Mouse (Mus musculus): ENCODE results near the gene 1700020D05Rik. TPM values are rescaled to one million over a fixed set of nuclear protein-coding genes. Genes with fewer than 3 reads are reported as not detected.

The 1700020D05Rik gene
- polyA plus RNA-seq, 2 experiments = 0.81 TPM; not detected in 1

DNA sequence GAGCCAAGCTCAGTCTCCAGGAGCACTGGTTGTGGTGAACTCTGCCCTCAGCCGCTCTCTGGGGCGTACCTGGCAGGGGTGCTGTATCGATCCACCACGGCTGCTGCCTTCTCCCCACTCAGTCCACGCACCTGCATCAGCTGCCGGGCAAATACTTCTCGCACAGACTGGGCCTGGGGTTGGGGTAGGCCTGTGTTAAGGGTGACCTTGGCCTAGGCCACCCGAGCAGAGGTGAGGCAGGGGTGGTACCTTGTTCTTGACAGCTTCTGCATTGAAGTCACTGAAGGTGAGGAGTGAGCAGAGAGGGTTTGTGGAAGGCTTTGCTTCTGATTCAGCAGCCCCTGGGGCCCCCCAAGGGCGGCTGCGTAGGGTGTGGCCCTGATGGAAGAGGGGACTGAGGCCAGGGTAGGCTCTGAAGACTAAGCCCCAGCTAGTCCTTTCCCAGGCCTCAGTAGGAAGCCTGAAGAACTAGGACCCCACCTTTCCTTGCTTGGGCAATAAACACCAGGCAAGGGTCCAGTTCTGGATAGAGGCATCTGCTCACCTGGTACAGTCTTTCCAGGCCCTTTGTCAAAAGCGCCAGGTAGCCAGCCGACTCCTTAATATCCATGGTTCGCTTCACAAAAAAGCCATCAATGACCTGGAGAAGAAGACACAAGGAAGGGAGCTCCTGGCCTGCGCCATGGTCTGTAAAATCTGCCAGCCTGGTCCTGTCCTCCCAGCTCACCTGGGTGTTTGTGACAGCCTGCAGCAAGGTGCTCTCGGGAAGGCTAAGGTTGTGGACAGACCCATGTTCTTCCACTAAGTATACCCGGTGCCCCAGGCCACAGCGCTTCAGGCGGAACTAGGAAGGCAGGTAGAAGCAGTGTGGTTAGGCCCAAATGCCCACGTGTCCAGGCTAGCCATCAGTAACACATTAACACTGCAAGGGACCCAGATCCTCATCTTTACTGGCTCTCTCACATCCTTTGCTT, 19.9 kb downstream of the 1700020D05Rik start:
- no peak for ATAC-seq (ENCODE audit: insufficient read depth)
- Histone ChIP-seq H3K36me3 (replicated peaks; ENCODE audit: control insufficient read depth, insufficient read depth, low read depth) (peaks cover 3% of the 10 kb centered on the region), H3K9ac (replicated peaks) (no peak overlapping the region), H3K27me3 (ENCODE audit: control insufficient read depth, insufficient read depth, low read length) (no peaks in the 10 kb centered on the region), H3K4me3 (ENCODE audit: insufficient read depth in 1 of 2, low read depth in 2 of 2, low read length in 2 of 2) (no peak overlapping the region), H3K9me3 (ENCODE audit: control insufficient read depth, low read length) (no peaks in the 10 kb centered on the region), H3K4me2 (ENCODE audit: low read depth) (no peak overlapping the region), H3K4me1 (replicated peaks; ENCODE audit: control insufficient read depth in 2 of 2, insufficient read depth in 2 of 2, low read length in 1 of 2) (peaks cover 11% of the 10 kb centered on the region in 2 experiments), H3K27ac (no peak overlapping the region)
- 79% methylated on average over 19 of the region's 19 CpGs for WGBS (ENCODE audit: insufficient replicate concordance)
- DNase-seq (ENCODE audit: low read depth in 3 of 3, low spot score in 3 of 3) = no peak
- TF ChIP-seq EP300 (IDR thresholded peaks at IDR 0.05; ENCODE audit: low read depth) = no peak
- no peak for TF ChIP-seq CTCF (IDR thresholded peaks at IDR 0.05; ENCODE audit: low read depth)

GRCm38 (mm10) chr19:5481398-5481797, 22.2 kb downstream of the 1700020D05Rik start:
- Histone ChIP-seq H3K9me3 (ENCODE audit: control insufficient read depth, low read length) (no peaks in the 10 kb centered on the region), H3K27ac (no peak overlapping the region), H3K4me3 (ENCODE audit: insufficient read depth in 1 of 2, low read depth in 2 of 2, low read length in 2 of 2) (no peak overlapping the region), H3K27me3 (ENCODE audit: control insufficient read depth, insufficient read depth, low read length) (no peaks in the 10 kb centered on the region), H3K9ac (replicated peaks) (no peak overlapping the region), H3K36me3 (replicated peaks; ENCODE audit: control insufficient read depth, insufficient read depth, low read depth) (peaks cover 3% of the 10 kb centered on the region), H3K4me1 (replicated peaks; ENCODE audit: control insufficient read depth in 2 of 2, insufficient read depth in 2 of 2, low read length in 1 of 2) (no peaks in the 10 kb centered on the region), H3K4me2 (ENCODE audit: low read depth) (no peak overlapping the region)
- ATAC-seq (ENCODE audit: insufficient read depth) = no peak
- WGBS (ENCODE audit: insufficient replicate concordance) = 85% methylated on average over 10 of the region's 10 CpGs
- no peak for DNase-seq (ENCODE audit: low read depth in 3 of 3, low spot score in 3 of 3)
- TF ChIP-seq CTCF (IDR thresholded peaks at IDR 0.05; ENCODE audit: low read depth) (no peak), EP300 (IDR thresholded peaks at IDR 0.05; ENCODE audit: low read depth) (no peak)

GRCm38 (mm10) chr19:5480016-5480415, 23.6 kb downstream of the 1700020D05Rik start:
- H3K4me3 ChIP-seq (ENCODE audit: insufficient read depth in 1 of 2, low read depth in 2 of 2, low read length in 2 of 2) = no peak overlapping the region
- peaks cover 8% of the 10 kb centered on the region for H3K27me3 ChIP-seq (ENCODE audit: control insufficient read depth, insufficient read depth, low read length)
- no peak overlapping the region for H3K9ac ChIP-seq (replicated peaks)
- peaks cover 3% of the 10 kb centered on the region for H3K36me3 ChIP-seq (replicated peaks; ENCODE audit: control insufficient read depth, insufficient read depth, low read depth)
- no peak overlapping the region for H3K27ac ChIP-seq
- DNase-seq (ENCODE audit: low read depth in 3 of 3, low spot score in 3 of 3) (no peak), ATAC-seq (ENCODE audit: insufficient read depth) (no peak)
- H3K9me3 ChIP-seq (ENCODE audit: control insufficient read depth, low read length) = no peaks in the 10 kb centered on the region
- no peak for TF ChIP-seq CTCF (IDR thresholded peaks at IDR 0.05; ENCODE audit: low read depth)
- no peak for TF ChIP-seq EP300 (IDR thresholded peaks at IDR 0.05; ENCODE audit: low read depth)
- no peak overlapping the region for H3K4me2 ChIP-seq (ENCODE audit: low read depth)
- 77% methylated on average over 10 of the region's 10 CpGs for WGBS (ENCODE audit: insufficient replicate concordance)
- no peaks in the 10 kb centered on the region for H3K4me1 ChIP-seq (replicated peaks; ENCODE audit: control insufficient read depth in 2 of 2, insufficient read depth in 2 of 2, low read length in 1 of 2)

DNA sequence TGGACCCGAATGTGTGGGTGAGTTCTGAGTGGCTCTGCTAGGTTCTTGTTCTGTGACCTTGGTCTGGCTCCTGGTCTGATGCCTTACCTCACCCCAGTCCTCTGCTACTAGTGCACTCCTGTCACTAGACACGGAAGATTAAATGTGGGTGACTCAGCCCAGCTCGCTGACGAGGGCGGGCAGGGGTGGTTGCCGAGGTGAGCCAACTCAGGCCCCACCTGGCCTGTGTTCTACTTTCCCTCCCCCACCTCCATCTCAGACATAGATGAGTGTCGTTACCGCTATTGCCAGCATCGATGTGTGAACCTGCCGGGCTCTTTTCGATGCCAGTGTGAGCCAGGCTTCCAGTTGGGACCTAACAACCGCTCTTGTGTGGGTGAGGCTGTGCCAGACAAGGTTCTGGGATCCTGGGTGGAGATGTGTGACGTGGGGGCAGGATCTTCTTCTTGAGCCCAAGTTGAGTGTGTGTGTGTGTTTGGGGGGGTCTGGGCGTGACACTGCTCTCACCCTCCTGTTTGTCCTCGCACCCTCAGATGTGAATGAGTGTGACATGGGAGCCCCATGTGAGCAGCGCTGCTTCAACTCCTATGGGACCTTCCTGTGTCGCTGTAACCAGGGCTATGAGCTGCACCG, 25.8 kb downstream of the 1700020D05Rik start:
- Histone ChIP-seq H3K27ac (no peak overlapping the region), H3K4me1 (replicated peaks; ENCODE audit: control insufficient read depth in 2 of 2, insufficient read depth in 2 of 2, low read length in 1 of 2) (peaks cover 0 to 2% of the 10 kb centered on the region in 2 experiments; a peak in 1 of 4 replicates), H3K9me3 (ENCODE audit: control insufficient read depth, low read length) (no peaks in the 10 kb centered on the region), H3K27me3 (ENCODE audit: control insufficient read depth, insufficient read depth, low read length) (peaks cover 28% of the 10 kb centered on the region), H3K36me3 (replicated peaks; ENCODE audit: control insufficient read depth, insufficient read depth, low read depth) (no peaks in the 10 kb centered on the region), H3K4me2 (ENCODE audit: low read depth) (no peak overlapping the region), H3K4me3 (ENCODE audit: insufficient read depth in 1 of 2, low read depth in 2 of 2, low read length in 2 of 2) (no peak overlapping the region), H3K9ac (replicated peaks) (no peak overlapping the region)
- TF ChIP-seq CTCF (IDR thresholded peaks at IDR 0.05; ENCODE audit: low read depth) = no peak
- TF ChIP-seq EP300 (IDR thresholded peaks at IDR 0.05; ENCODE audit: low read depth) = no peak
- DNase-seq (ENCODE audit: low read depth in 3 of 3, low spot score in 3 of 3) = no peak
- 74% methylated on average over 18 of the region's 18 CpGs for WGBS (ENCODE audit: insufficient replicate concordance)
- ATAC-seq (ENCODE audit: insufficient read depth) = no peak
